Mouse (Mus musculus) bone marrow, adult 2 months (tissue): Measurements from ENCODE around the gene Man2a1.

ENCODE experiments used
- CTCF ChIP-seq: fragments of 200-500 bp; IDR thresholded peaks from 2 replicates; pipeline ENCODE4 v1.5.1; 2011; ENCODE audit warnings: low read length, control low read depth; ENCODE audit not compliant: control insufficient read depth, insufficient read depth
- POLR2A ChIP-seq: fragments of 200-500 bp; IDR thresholded peaks from 2 replicates; pipeline ENCODE4 v1.6.1; 2011; ENCODE audit warnings: low read depth, mild to moderate bottlenecking, control low read depth, low read length, borderline replicate concordance; ENCODE audit not compliant: control insufficient read depth

DNA sequence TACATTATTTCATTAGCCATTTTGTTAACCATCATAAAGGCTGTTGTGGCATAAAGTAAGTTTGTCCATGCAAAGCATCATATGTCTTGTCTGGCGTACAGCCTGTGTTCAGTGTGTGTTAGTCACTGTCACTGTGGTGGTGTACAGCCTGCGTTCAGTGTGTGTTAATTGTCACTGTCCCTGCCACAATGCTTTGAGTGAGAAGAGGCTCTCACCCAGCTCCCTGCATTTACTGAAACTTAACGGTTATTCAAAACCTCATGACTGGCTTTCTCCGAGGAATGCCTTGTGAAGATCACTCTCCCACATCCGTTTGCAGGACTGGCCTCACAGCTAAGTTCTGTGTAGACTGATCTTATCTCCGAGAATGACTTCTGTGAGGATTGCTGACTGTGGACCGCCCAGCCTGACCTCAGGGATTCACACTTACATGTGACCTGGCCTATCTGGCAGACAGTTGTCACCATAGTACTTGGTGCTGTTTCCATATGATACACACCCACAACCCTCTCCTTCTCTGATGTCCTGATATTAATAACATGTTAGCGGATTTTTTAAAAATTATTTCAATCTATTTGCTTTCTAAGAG, 146.2 kb downstream of the Man2a1 start:
- TF ChIP-seq CTCF (no peak), POLR2A (no peak)
